Mouse (Mus musculus): Measurements from ENCODE around the gene Cwc22. TPM values are rescaled to one million over a fixed set of nuclear protein-coding genes. Genes with fewer than 3 reads are reported as not detected.

Cwc22 gene
- total and polyA plus RNA-seq, 2 experiments from 2014 or later, result 10.8 to 16.0 TPM

GRCm38 (mm10) chr2:77888826-77889225, 57.3 kb downstream of the Cwc22 start:
- Histone ChIP-seq H3K36me3 (replicated peaks; ENCODE audit: control insufficient read depth, insufficient read depth, low read length) (peaks cover 15% of the 10 kb centered on the region), H3K27ac (ENCODE audit: low read depth) (no peak overlapping the region), H3K9me3 (replicated peaks; ENCODE audit: control insufficient read depth, low read length) (no peaks in the 10 kb centered on the region), H3K4me2 (ENCODE audit: low read depth, low read length) (no peak overlapping the region), H3K27me3 (ENCODE audit: control insufficient read depth, insufficient read depth, low read length) (no peaks in the 10 kb centered on the region), H3K9ac (replicated peaks; ENCODE audit: low read depth, low read length) (no peak overlapping the region), H3K4me1 (ENCODE audit: control insufficient read depth, insufficient read depth) (no peaks in the 10 kb centered on the region), H3K4me3 (ENCODE audit: low read depth, low read length) (no peak overlapping the region)
- ATAC-seq (ENCODE audit: insufficient read depth, low read depth) (no peak), DNase-seq (ENCODE audit: low spot score) (no peak)
- WGBS, result 56% methylated on average over 2 of the region's 2 CpGs
- TF ChIP-seq CTCF (IDR thresholded peaks at IDR 0.05; ENCODE audit: low read depth) (no peak), EP300 (IDR thresholded peaks at IDR 0.05; ENCODE audit: low read depth) (no peak)

- H3K4me2 ChIP-seq (ENCODE audit: low read depth, low read length), result no peak overlapping the region
- H3K27ac ChIP-seq (ENCODE audit: low read depth), result no peak overlapping the region
- TF ChIP-seq EP300 (IDR thresholded peaks at IDR 0.05; ENCODE audit: low read depth), result no peak
- no peak for TF ChIP-seq CTCF (IDR thresholded peaks at IDR 0.05; ENCODE audit: low read depth)
- DNase-seq (ENCODE audit: low spot score), result no peak
- no peaks in the 10 kb centered on the region for H3K4me1 ChIP-seq (ENCODE audit: control insufficient read depth, insufficient read depth)
- no peaks in the 10 kb centered on the region for H3K27me3 ChIP-seq (ENCODE audit: control insufficient read depth, insufficient read depth, low read length)
- no peak for ATAC-seq (ENCODE audit: insufficient read depth, low read depth)
- H3K4me3 ChIP-seq (ENCODE audit: low read depth, low read length), result no peak overlapping the region
- peaks cover 8% of the 10 kb centered on the region; the same call in 1 of the 2 replicates for H3K36me3 ChIP-seq (replicated peaks; ENCODE audit: control insufficient read depth, insufficient read depth, low read length)
- no peaks in the 10 kb centered on the region for H3K9me3 ChIP-seq (replicated peaks; ENCODE audit: control insufficient read depth, low read length)
- WGBS, result 79% methylated on average over 6 of the region's 6 CpGs
- H3K9ac ChIP-seq (replicated peaks; ENCODE audit: low read depth, low read length), result no peak overlapping the region
Observed at GRCm38 (mm10) chr2:77888056-77888455, 58.1 kb downstream of the Cwc22 start.

GRCm38 (mm10) chr2:77887166-77887565, 59.0 kb downstream of the Cwc22 start:
- no peaks in the 10 kb centered on the region for H3K36me3 ChIP-seq (replicated peaks; ENCODE audit: control insufficient read depth, insufficient read depth, low read length)
- TF ChIP-seq CTCF (IDR thresholded peaks at IDR 0.05; ENCODE audit: low read depth), result no peak
- TF ChIP-seq EP300 (IDR thresholded peaks at IDR 0.05; ENCODE audit: low read depth), result no peak
- H3K27ac ChIP-seq (ENCODE audit: low read depth), result no peak overlapping the region
- no peak overlapping the region for H3K4me3 ChIP-seq (ENCODE audit: low read depth, low read length)
- H3K4me2 ChIP-seq (ENCODE audit: low read depth, low read length), result no peak overlapping the region
- no peaks in the 10 kb centered on the region for H3K4me1 ChIP-seq (ENCODE audit: control insufficient read depth, insufficient read depth)
- ATAC-seq (ENCODE audit: insufficient read depth, low read depth), result no peak
- H3K9me3 ChIP-seq (replicated peaks; ENCODE audit: control insufficient read depth, low read length), result no peaks in the 10 kb centered on the region
- H3K27me3 ChIP-seq (ENCODE audit: control insufficient read depth, insufficient read depth, low read length), result no peaks in the 10 kb centered on the region
- DNase-seq (ENCODE audit: low spot score), result no peak
- 78% methylated on average over 4 of the region's 4 CpGs for WGBS
- no peak overlapping the region for H3K9ac ChIP-seq (replicated peaks; ENCODE audit: low read depth, low read length)

GRCm38 (mm10) chr2:77885491-77886130, 60.6 kb downstream of the Cwc22 start:
- Histone ChIP-seq H3K27me3 (ENCODE audit: control insufficient read depth, insufficient read depth, low read length) (no peaks in the 10 kb centered on the region), H3K4me1 (ENCODE audit: control insufficient read depth, insufficient read depth) (no peaks in the 10 kb centered on the region), H3K36me3 (replicated peaks; ENCODE audit: control insufficient read depth, insufficient read depth, low read length) (no peaks in the 10 kb centered on the region), H3K9me3 (replicated peaks; ENCODE audit: control insufficient read depth, low read length) (no peaks in the 10 kb centered on the region), H3K4me2 (ENCODE audit: low read depth, low read length) (no peak overlapping the region), H3K27ac (ENCODE audit: low read depth) (no peak overlapping the region), H3K4me3 (ENCODE audit: low read depth, low read length) (no peak overlapping the region), H3K9ac (replicated peaks; ENCODE audit: low read depth, low read length) (no peak overlapping the region)
- WGBS, result 84% methylated on average over 10 of the region's 10 CpGs
- DNase-seq (ENCODE audit: low spot score) (no peak), ATAC-seq (ENCODE audit: insufficient read depth, low read depth) (no peak)
- TF ChIP-seq EP300 (IDR thresholded peaks at IDR 0.05; ENCODE audit: low read depth) (no peak), CTCF (IDR thresholded peaks at IDR 0.05; ENCODE audit: low read depth) (no peak)

GRCm38 (mm10) chr2:77885036-77885435, 61.1 kb downstream of the Cwc22 start:
- Histone ChIP-seq H3K9ac (replicated peaks; ENCODE audit: low read depth, low read length) (no peak overlapping the region), H3K9me3 (replicated peaks; ENCODE audit: control insufficient read depth, low read length) (no peaks in the 10 kb centered on the region), H3K27me3 (ENCODE audit: control insufficient read depth, insufficient read depth, low read length) (no peaks in the 10 kb centered on the region), H3K4me2 (ENCODE audit: low read depth, low read length) (no peak overlapping the region), H3K36me3 (replicated peaks; ENCODE audit: control insufficient read depth, insufficient read depth, low read length) (no peaks in the 10 kb centered on the region), H3K27ac (ENCODE audit: low read depth) (no peak overlapping the region), H3K4me1 (ENCODE audit: control insufficient read depth, insufficient read depth) (no peaks in the 10 kb centered on the region), H3K4me3 (ENCODE audit: low read depth, low read length) (no peak overlapping the region)
- no peak for DNase-seq (ENCODE audit: low spot score)
- TF ChIP-seq EP300 (IDR thresholded peaks at IDR 0.05; ENCODE audit: low read depth) (no peak), CTCF (IDR thresholded peaks at IDR 0.05; ENCODE audit: low read depth) (no peak)
- WGBS, result 82% methylated on average over 6 of the region's 6 CpGs
- no peak for ATAC-seq (ENCODE audit: insufficient read depth, low read depth)

GRCm38 (mm10) chr2:77884491-77884890, 61.7 kb downstream of the Cwc22 start:
- no peak overlapping the region for H3K27ac ChIP-seq (ENCODE audit: low read depth)
- TF ChIP-seq EP300 (IDR thresholded peaks at IDR 0.05; ENCODE audit: low read depth) (no peak), CTCF (IDR thresholded peaks at IDR 0.05; ENCODE audit: low read depth) (no peak)
- no peaks in the 10 kb centered on the region for H3K27me3 ChIP-seq (ENCODE audit: control insufficient read depth, insufficient read depth, low read length)
- H3K9ac ChIP-seq (replicated peaks; ENCODE audit: low read depth, low read length), result no peak overlapping the region
- H3K4me3 ChIP-seq (ENCODE audit: low read depth, low read length), result no peak overlapping the region
- DNase-seq (ENCODE audit: low spot score) (no peak), ATAC-seq (ENCODE audit: insufficient read depth, low read depth) (no peak)
- H3K9me3 ChIP-seq (replicated peaks; ENCODE audit: control insufficient read depth, low read length), result no peaks in the 10 kb centered on the region
- no peaks in the 10 kb centered on the region for H3K36me3 ChIP-seq (replicated peaks; ENCODE audit: control insufficient read depth, insufficient read depth, low read length)
- H3K4me2 ChIP-seq (ENCODE audit: low read depth, low read length), result no peak overlapping the region
- WGBS, result 82% methylated on average over 3 of the region's 3 CpGs
- H3K4me1 ChIP-seq (ENCODE audit: control insufficient read depth, insufficient read depth), result no peaks in the 10 kb centered on the region

Measured in heart, postnatal 0 days (tissue).